Mouse (Mus musculus): ENCODE measurements around the gene Srpx2.

- TF ChIP-seq CTCF (conservative IDR thresholded peaks at IDR 0.05 in 1 of 2, IDR thresholded peaks at IDR 0.05 in 1 of 2; ENCODE audit: low read depth in 2 of 2, low read length in 2 of 2), result no peak
- TF ChIP-seq ZNF384 (IDR thresholded peaks at IDR 0.05; ENCODE audit: low read depth, low read length), result no peak
- no peak for TF ChIP-seq NRF1 (IDR thresholded peaks at IDR 0.05; ENCODE audit: low read depth, low read length)
- no peak for TF ChIP-seq EP300 (IDR thresholded peaks at IDR 0.05; ENCODE audit: low read length)
- TF ChIP-seq SIN3A (IDR thresholded peaks at IDR 0.05; ENCODE audit: low read length), result no peak
- no peak for TF ChIP-seq POLR2A (IDR thresholded peaks at IDR 0.05; ENCODE audit: low read depth, low read length)
- no peak for TF ChIP-seq MAFK (IDR thresholded peaks at IDR 0.05; ENCODE audit: insufficient replicate concordance, low read length)
- no peak for TF ChIP-seq CHD2 (IDR thresholded peaks at IDR 0.05; ENCODE audit: low read length)
- no peak for TF ChIP-seq MAX (IDR thresholded peaks at IDR 0.05; ENCODE audit: low read length)
- TF ChIP-seq JUND (conservative IDR thresholded peaks at IDR 0.05; ENCODE audit: low read depth, low read length), result no peak
- no peak for TF ChIP-seq E2F4 (IDR thresholded peaks at IDR 0.05; ENCODE audit: insufficient replicate concordance, low read depth, low read length)
- no peak for TF ChIP-seq CHD1 (IDR thresholded peaks at IDR 0.05; ENCODE audit: low read depth, low read length)
- no peak for TF ChIP-seq ZKSCAN1 (IDR thresholded peaks at IDR 0.05; ENCODE audit: borderline replicate concordance, low read depth, low read length)
- TF ChIP-seq MXI1 (IDR thresholded peaks at IDR 0.05; ENCODE audit: low read depth, low read length), result no peak
These were observed 3.3 kb downstream of the Srpx2 start for GRCm38 (mm10) chrX:133911397-133912103.

Measured in CH12.LX (cell line).